ENCODE assay signal across 17 mouse cellular contexts in genomic region chr14:19327321-19327720, GRCm38 (mm10).
"Had no signal": no experiment of that assay in that cellular context is flagged by ENCODE, and none has a peak within 500 bp of the region (broad histone marks: within the 10 kb centered on the region; RNA-seq: fewer than 3 reads in every experiment).

No protein-coding gene starts in this region.

- H3K27ac ChIP-seq: kidney, postnatal 0 days; limb, embryonic 15.5 days; liver, embryonic 15.5 days; midbrain, embryonic 15.5 days; neural tube, embryonic 13.5 days had no signal

- H3K27me3 ChIP-seq: limb, embryonic 15.5 days; liver, embryonic 15.5 days; megakaryocyte, embryonic 14.5 days; midbrain, embryonic 15.5 days; neural tube, embryonic 13.5 days had no signal

- H3K36me3 ChIP-seq: limb, embryonic 15.5 days; liver, embryonic 15.5 days; midbrain, embryonic 15.5 days; neural tube, embryonic 13.5 days had no signal

- ATAC-seq: midbrain, embryonic 15.5 days had no signal

- H3K4me2 ChIP-seq: limb, embryonic 15.5 days; liver, embryonic 15.5 days; lung, embryonic 14.5 days; midbrain, embryonic 11.5 days; midbrain, embryonic 15.5 days; neural tube, embryonic 13.5 days had no signal

- DNase-seq: kidney, adult 9 months; kidney, postnatal 36 days; layer of hippocampus, adult 9-11 months; layer of hippocampus, postnatal 36 days; lung, embryonic 14.5 days; lung, postnatal 10 days; lung, postnatal 4 days; retina, postnatal 1 day; right cerebral cortex, postnatal 4 days; spleen, adult 18-20 months had no signal

- H3K4me1 ChIP-seq: limb, embryonic 15.5 days; liver, embryonic 15.5 days; megakaryocyte, embryonic 14.5 days; midbrain, embryonic 15.5 days; neural tube, embryonic 13.5 days had no signal

- H3K4me3 ChIP-seq: limb, embryonic 15.5 days; liver, embryonic 15.5 days; megakaryocyte, embryonic 14.5 days; midbrain, embryonic 15.5 days; neural tube, embryonic 13.5 days had no signal

- H3K9ac ChIP-seq: limb, embryonic 15.5 days; liver, embryonic 15.5 days; lung, embryonic 14.5 days; midbrain, embryonic 15.5 days; neural tube, embryonic 13.5 days had no signal

- H3K9me3 ChIP-seq: limb, embryonic 15.5 days; liver, embryonic 15.5 days had no signal
